Mouse (Mus musculus) embryonic facial prominence, embryonic 15.5 days (tissue): ENCODE measurements around the gene Cers3. TPM values are rescaled to one million over a fixed set of nuclear protein-coding genes. Genes with fewer than 3 reads are reported as not detected.

Source experiments
- ATAC-seq: fragments of 200-750 bp; cut with Nextera tagmentation; 2 replicates; pipeline ENCODE4 v1.8.0; 2017; ENCODE audit warnings: low read depth, moderate TSS enrichment; ENCODE audit not compliant: insufficient number of reproducible peaks, low FRiP score, low TSS enrichment
- H3K27ac ChIP-seq: fragments of 300-500 bp; sonication (generic); replicated peaks from 2 replicates; pipeline ENCODE4 v1.5.1; 2015; ENCODE audit warnings: mild to moderate bottlenecking, inconsistent platforms
- H3K27me3 ChIP-seq: fragments of 300-500 bp; sonication (generic); 2 replicates; pipeline ENCODE4 v1.6.1; 2015; ENCODE audit warnings: inconsistent platforms
- H3K36me3 ChIP-seq: fragments of 300-500 bp; sonication (generic); 2 replicates; pipeline ENCODE4 v1.6.1; 2015; ENCODE audit warnings: mild to moderate bottlenecking, inconsistent platforms
- H3K4me1 ChIP-seq: fragments of 300-500 bp; sonication (generic); 2 replicates; pipeline ENCODE4 v1.6.1; 2015; ENCODE audit warnings: inconsistent platforms
- H3K4me2 ChIP-seq: fragments of 300-500 bp; sonication (generic); replicated peaks from 2 replicates; pipeline ENCODE4 v1.6.1; 2015; ENCODE audit warnings: mild to moderate bottlenecking, inconsistent platforms
- H3K4me3 ChIP-seq: fragments of 300-500 bp; sonication (generic); replicated peaks from 2 replicates; pipeline ENCODE4 v1.5.1; 2015; ENCODE audit warnings: mild to moderate bottlenecking, inconsistent platforms
- H3K9ac ChIP-seq: fragments of 300-500 bp; sonication (generic); 2 replicates; pipeline ENCODE4 v1.6.1; 2015; ENCODE audit warnings: inconsistent platforms
- H3K9me3 ChIP-seq: fragments of 300-500 bp; sonication (generic); replicated peaks from 2 replicates; pipeline ENCODE4 v1.6.1; 2016; ENCODE audit warnings: inconsistent platforms
- WGBS: fragments of 180-500 bp; shearing (Covaris S2); methylation state at CpG from one replicate; pipeline ENCODE4 v1.1.7; 2015; 5-methylcytosine and 5-hydroxymethylcytosine counted together
- polyA plus RNA-seq: library from polyadenylated mRNA; unstranded; fragments of >200 nt; fragmentation: Nextera tagmentation; extraction: Ambion mirVana; gene quantifications from 2 replicates; pipeline ENCODE4 v1.2.1, GENCODE M21; 2015

Gene Cers3
- polyA plus RNA-seq, 1 experiment from 2014 or later: 15.2 TPM

GRCm38 (mm10) chr7:66840008-66840719, 96.9 kb downstream of the Cers3 start:
- WGBS: under 1% methylated on average over 71 of the region's 76 CpGs
- H3K9ac ChIP-seq: peak overlapping the region; percentile 59
- H3K36me3 ChIP-seq: no peaks in the 10 kb centered on the region
- H3K27me3 ChIP-seq: no peaks in the 10 kb centered on the region
- peak; percentile 25 for ATAC-seq
- peaks cover 41% of the 10 kb centered on the region for H3K4me1 ChIP-seq
- peak overlapping the region; percentile 80 for H3K27ac ChIP-seq
- H3K4me2 ChIP-seq: peak overlapping the region; percentile 99
- H3K4me3 ChIP-seq: peak overlapping the region; percentile 68
- H3K9me3 ChIP-seq: no peaks in the 10 kb centered on the region

- 42% methylated on average over 7 of the region's 7 CpGs for WGBS
- Histone ChIP-seq H3K27ac (peak overlapping the region; percentile 14; the same call in 1 of the 2 replicates), H3K36me3 (no peaks in the 10 kb centered on the region), H3K4me1 (peaks cover 38% of the 10 kb centered on the region), H3K27me3 (no peaks in the 10 kb centered on the region), H3K9ac (no peak overlapping the region), H3K9me3 (no peaks in the 10 kb centered on the region), H3K4me2 (peak overlapping the region; percentile 99), H3K4me3 (peak overlapping the region; percentile 68)
- no peak for ATAC-seq
Observed at GRCm38 (mm10) chr7:66841165-66841564, 97.9 kb downstream of the Cers3 start.

- WGBS: 22% methylated on average over 10 of the region's 10 CpGs
- Histone ChIP-seq H3K36me3 (no peaks in the 10 kb centered on the region), H3K27me3 (no peaks in the 10 kb centered on the region), H3K4me1 (peaks cover 38% of the 10 kb centered on the region), H3K9ac (no peak overlapping the region), H3K27ac (no peak overlapping the region; the same call in 1 of the 2 replicates), H3K4me3 (peak overlapping the region; percentile 68; the same call in 1 of the 2 replicates), H3K9me3 (no peaks in the 10 kb centered on the region), H3K4me2 (peak overlapping the region; percentile 99)
- 0 out of 2 replicates have a peak, but pooled peaks have one; percentile 7 for ATAC-seq
Observed at GRCm38 (mm10) chr7:66842021-66842420, 98.7 kb downstream of the Cers3 start.

GRCm38 (mm10) chr7:66843846-66844245, 100.5 kb downstream of the Cers3 start:
- WGBS: 78% methylated on average over 2 of the region's 2 CpGs
- Histone ChIP-seq H3K36me3 (no peaks in the 10 kb centered on the region), H3K4me2 (no peak overlapping the region), H3K4me1 (peaks cover 38% of the 10 kb centered on the region), H3K9ac (no peak overlapping the region), H3K9me3 (no peaks in the 10 kb centered on the region), H3K27me3 (no peaks in the 10 kb centered on the region), H3K4me3 (no peak overlapping the region), H3K27ac (no peak overlapping the region)
- ATAC-seq: no peak

- Histone ChIP-seq H3K9me3 (no peaks in the 10 kb centered on the region), H3K4me2 (no peak overlapping the region), H3K36me3 (0 out of 2 replicates have a peak, but pooled peaks cover under 1% of the 10 kb centered on the region), H3K27ac (no peak overlapping the region), H3K4me1 (peaks cover 18% of the 10 kb centered on the region), H3K9ac (no peak overlapping the region), H3K27me3 (no peaks in the 10 kb centered on the region), H3K4me3 (no peak overlapping the region)
- no peak for ATAC-seq
- 75% methylated on average over 6 of the region's 6 CpGs for WGBS
Observed at GRCm38 (mm10) chr7:66846582-66846981, 103.3 kb downstream of the Cers3 start.

- no peak overlapping the region for H3K9ac ChIP-seq
- WGBS: 86% methylated on average over 9 of the region's 9 CpGs
- peaks cover 11% of the 10 kb centered on the region for H3K4me1 ChIP-seq
- H3K27ac ChIP-seq: no peak overlapping the region
- H3K27me3 ChIP-seq: no peaks in the 10 kb centered on the region
- H3K36me3 ChIP-seq: peaks cover 5% of the 10 kb centered on the region; the same call in 1 of the 2 replicates
- H3K4me2 ChIP-seq: no peak overlapping the region
- H3K9me3 ChIP-seq: no peaks in the 10 kb centered on the region
- no peak overlapping the region for H3K4me3 ChIP-seq
- ATAC-seq: no peak
Observed at GRCm38 (mm10) chr7:66847299-66847698, 104.0 kb downstream of the Cers3 start.

GRCm38 (mm10) chr7:66849316-66849715, 106.0 kb downstream of the Cers3 start:
- H3K4me2 ChIP-seq: no peak overlapping the region
- no peak overlapping the region for H3K4me3 ChIP-seq
- no peaks in the 10 kb centered on the region for H3K27me3 ChIP-seq
- H3K4me1 ChIP-seq: peaks cover 5% of the 10 kb centered on the region; the same call in 1 of the 2 replicates
- peaks cover 14% of the 10 kb centered on the region for H3K36me3 ChIP-seq
- ATAC-seq: no peak
- 84% methylated on average over 6 of the region's 6 CpGs for WGBS
- no peak overlapping the region for H3K9ac ChIP-seq
- no peak overlapping the region for H3K27ac ChIP-seq
- no peaks in the 10 kb centered on the region for H3K9me3 ChIP-seq

- H3K27me3 ChIP-seq: no peaks in the 10 kb centered on the region
- H3K9me3 ChIP-seq: no peaks in the 10 kb centered on the region
- H3K4me1 ChIP-seq: peaks cover 5% of the 10 kb centered on the region; the same call in 1 of the 2 replicates
- H3K9ac ChIP-seq: no peak overlapping the region
- 61% methylated on average over 3 of the region's 3 CpGs for WGBS
- ATAC-seq: no peak
- H3K4me2 ChIP-seq: no peak overlapping the region
- H3K4me3 ChIP-seq: no peak overlapping the region
- H3K27ac ChIP-seq: no peak overlapping the region
- H3K36me3 ChIP-seq: peaks cover 14% of the 10 kb centered on the region
Observed at GRCm38 (mm10) chr7:66852164-66852563, 108.9 kb downstream of the Cers3 start.

- 46% methylated on average over 1 of the region's 1 CpGs for WGBS
- H3K4me1 ChIP-seq: peaks cover 17% of the 10 kb centered on the region
- ATAC-seq: no peak
- H3K4me2 ChIP-seq: no peak overlapping the region
- no peak overlapping the region for H3K9ac ChIP-seq
- peaks cover 9% of the 10 kb centered on the region for H3K36me3 ChIP-seq
- H3K27me3 ChIP-seq: no peaks in the 10 kb centered on the region
- no peak overlapping the region for H3K4me3 ChIP-seq
- peak overlapping the region; percentile 63; the same call in 1 of the 2 replicates for H3K27ac ChIP-seq
- H3K9me3 ChIP-seq: no peaks in the 10 kb centered on the region
Observed at GRCm38 (mm10) chr7:66857610-66858009, 114.3 kb downstream of the Cers3 start.

GRCm38 (mm10) chr7:66858247-66859075, 115.2 kb downstream of the Cers3 start:
- H3K27ac ChIP-seq: peak overlapping the region; percentile 63; the same call in 1 of the 2 replicates
- no peaks in the 10 kb centered on the region for H3K27me3 ChIP-seq
- ATAC-seq: peak; percentile 72
- no peak overlapping the region for H3K4me3 ChIP-seq
- no peak overlapping the region for H3K9ac ChIP-seq
- no peaks in the 10 kb centered on the region for H3K9me3 ChIP-seq
- WGBS: 23% methylated on average over 12 of the region's 12 CpGs
- H3K4me1 ChIP-seq: peaks cover 17% of the 10 kb centered on the region
- peaks cover 6% of the 10 kb centered on the region; the same call in 1 of the 2 replicates for H3K36me3 ChIP-seq
- no peak overlapping the region; the same call in 1 of the 2 replicates for H3K4me2 ChIP-seq

- Histone ChIP-seq H3K4me2 (no peak overlapping the region), H3K27me3 (no peaks in the 10 kb centered on the region), H3K4me3 (no peak overlapping the region), H3K27ac (no peak overlapping the region), H3K9me3 (no peaks in the 10 kb centered on the region), H3K9ac (no peak overlapping the region), H3K36me3 (peaks cover 1% of the 10 kb centered on the region; the same call in 1 of the 2 replicates), H3K4me1 (peaks cover 17% of the 10 kb centered on the region)
- WGBS: 70% methylated on average over 5 of the region's 5 CpGs
- ATAC-seq: no peak
Observed at GRCm38 (mm10) chr7:66859220-66859619, 115.9 kb downstream of the Cers3 start.
